Mouse (Mus musculus): ENCODE results near the gene Fam169a.

DNA sequence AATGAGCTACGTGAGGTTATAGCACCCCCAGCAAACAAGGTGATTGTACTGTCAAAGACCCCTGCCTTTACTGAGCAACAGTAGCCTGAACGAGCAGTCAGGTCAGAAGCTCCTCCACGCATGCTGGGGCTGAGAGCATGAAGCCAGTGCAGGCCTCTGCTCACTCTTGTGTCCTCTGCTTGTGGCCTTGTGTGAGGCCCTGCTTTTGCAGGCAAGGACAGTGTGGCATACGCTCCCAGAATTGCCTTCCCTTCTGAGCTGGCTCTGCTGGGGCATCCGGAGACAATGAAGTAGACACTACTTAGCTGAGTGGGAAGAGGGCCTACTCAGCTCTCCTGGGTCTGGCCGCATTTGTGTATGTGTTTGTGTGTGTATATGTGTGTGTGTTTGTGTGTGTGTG lies 7.3 kb upstream of the Fam169a start:
- no peak for TF ChIP-seq CTCF (IDR thresholded peaks at IDR 0.05; ENCODE audit: extremely low read depth, insufficient read depth, low read length)
- TF ChIP-seq POLR2A (IDR thresholded peaks at IDR 0.05; ENCODE audit: extremely low read depth, insufficient read depth, low read length), result no peak
